Comparison of ENCODE assay signal across 29 mouse cellular contexts in the genomic region with DNA sequence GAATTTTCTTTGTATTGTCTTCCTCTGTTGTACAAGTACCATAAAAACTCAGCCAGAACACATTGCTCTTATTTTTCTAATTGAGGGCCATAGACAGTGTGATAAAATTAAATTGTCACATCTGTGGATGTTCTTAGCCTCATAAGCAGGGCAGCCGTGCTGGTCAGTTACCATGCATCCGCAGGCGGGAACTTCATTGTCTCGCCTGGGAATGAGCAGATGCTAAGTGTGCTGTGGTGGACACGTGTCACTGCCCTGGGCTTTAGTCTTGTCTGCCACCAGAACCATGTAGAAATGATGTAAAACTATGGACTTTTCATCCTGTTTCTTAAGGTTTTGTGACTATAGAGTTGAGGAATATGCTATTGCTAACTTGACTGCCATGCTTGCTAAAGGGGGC. TPM values are rescaled to one million over a fixed set of nuclear protein-coding genes. Genes with fewer than 3 reads are reported as not detected.
DNase-seq lines count a peak whose midpoint lies in the region; ATAC-seq and TF ChIP-seq lines count a peak whose summit lies in the region.
"Had no signal": no experiment of that assay in that cellular context is flagged by ENCODE, and none has a peak within 500 bp of the region (broad histone marks: within the 10 kb centered on the region; RNA-seq: fewer than 3 reads in every experiment).

No protein-coding gene starts in this region.

- no peaks in the 10 kb centered on the region for H3K27me3 ChIP-seq in hindbrain, embryonic 12.5 days
- no peaks in the 10 kb centered on the region for H3K27me3 ChIP-seq in hindbrain, embryonic 16.5 days (replicated peaks; ENCODE audit: control insufficient read depth, insufficient read depth, low read length)
- no peaks in the 10 kb centered on the region for H3K27me3 ChIP-seq in neural tube, embryonic 14.5 days (ENCODE audit: control insufficient read depth, insufficient read depth, low read length)
- H3K27me3 ChIP-seq: CH12.LX; embryonic facial prominence, embryonic 12.5 days; heart, embryonic 12.5 days; midbrain, embryonic 15.5 days had no signal

- H3K27ac ChIP-seq in hindbrain, embryonic 12.5 days: no peak overlapping the region
- H3K27ac ChIP-seq in hindbrain, embryonic 16.5 days (ENCODE audit: low read depth, low read length): no peak overlapping the region
- H3K27ac ChIP-seq in neural tube, embryonic 14.5 days (ENCODE audit: low read depth, low read length): no peak overlapping the region
- H3K27ac ChIP-seq: embryonic facial prominence, embryonic 12.5 days; heart, adult 2 months; layer of hippocampus, adult 2 months; liver, embryonic 14.5 days; macrophage; midbrain, embryonic 15.5 days had no signal

- no peak overlapping the region for H3K4me2 ChIP-seq in hindbrain, embryonic 12.5 days (replicated peaks)
- H3K4me2 ChIP-seq in hindbrain, embryonic 16.5 days (ENCODE audit: low read length): no peak overlapping the region
- no peak overlapping the region for H3K4me2 ChIP-seq in neural tube, embryonic 14.5 days (ENCODE audit: low read depth, low read length)
- H3K4me2 ChIP-seq: embryonic facial prominence, embryonic 12.5 days; heart, embryonic 12.5 days; midbrain, embryonic 15.5 days had no signal

- peaks cover 30% of the 10 kb centered on the region; the same call in 1 of the 2 replicates for H3K36me3 ChIP-seq in hindbrain, embryonic 12.5 days
- peaks cover 14% of the 10 kb centered on the region for H3K36me3 ChIP-seq in hindbrain, embryonic 16.5 days (ENCODE audit: control insufficient read depth, insufficient read depth, low read length)
- H3K36me3 ChIP-seq in neural tube, embryonic 14.5 days (ENCODE audit: control insufficient read depth, insufficient read depth, low read length): peaks cover 8% of the 10 kb centered on the region

- no peak for TF ChIP-seq CTCF in brain, embryonic 14.5 days (IDR thresholded peaks at IDR 0.05; ENCODE audit: borderline replicate concordance, extremely low read depth, insufficient read depth, insufficient read length)

- no peak overlapping the region for H3K9ac ChIP-seq in hindbrain, embryonic 12.5 days
- H3K9ac ChIP-seq in hindbrain, embryonic 16.5 days (ENCODE audit: low read depth, low read length): no peak overlapping the region
- H3K9ac ChIP-seq in neural tube, embryonic 14.5 days (replicated peaks; ENCODE audit: low read depth, low read length): no peak overlapping the region
- H3K9ac ChIP-seq: embryonic facial prominence, embryonic 12.5 days; forebrain, postnatal 0 days; heart, embryonic 12.5 days; liver, embryonic 14.5 days; midbrain, embryonic 15.5 days had no signal

- ATAC-seq in hindbrain, embryonic 12.5 days (ENCODE audit: low FRiP score): peak; percentile 73
- no peak for ATAC-seq in hindbrain, embryonic 16.5 days
- ATAC-seq in neural tube, embryonic 14.5 days (ENCODE audit: low read depth): peak; percentile 51; the same call in 1 of the 2 replicates
- ATAC-seq: activated CD4-positive, CD25-positive, alpha-beta regulatory T cell, adult 4 months; forebrain, postnatal 0 days; midbrain, embryonic 15.5 days had no signal

- peak; percentile 8 for DNase-seq in embryo, embryonic 10 days (ENCODE audit: low spot score)
- DNase-seq in embryo, embryonic 9.5 days (ENCODE audit: extremely low spot score): no peak
- DNase-seq in brain, embryonic 14.5 days (ENCODE audit: low read depth): peak; percentile 7
- DNase-seq in cerebellum, adult 11-12 months: no peak
- DNase-seq in heart, postnatal 10 days: no peak
- DNase-seq: adrenal gland, adult 8-10 months; cerebellum, adult 9-11 months; forebrain, postnatal 0 days; heart, adult 2 months; kidney, adult 18-20 months; kidney, postnatal 36 days; layer of hippocampus, postnatal 36 days; liver; lung, adult 2 months; lung, postnatal 10 days; right cerebral cortex, postnatal 4 days; thymus, adult 2 months; thymus, postnatal 36 days had no signal

- TF ChIP-seq POLR2A in brain, embryonic 14.5 days (IDR thresholded peaks at IDR 0.05; ENCODE audit: borderline replicate concordance, extremely low read depth, insufficient read depth, insufficient read length, poor library complexity, severe bottlenecking): no peak

- H3K4me1 ChIP-seq in hindbrain, embryonic 12.5 days: 0 out of 2 replicates have a peak, but pooled peaks cover 5% of the 10 kb centered on the region
- H3K4me1 ChIP-seq in hindbrain, embryonic 16.5 days (ENCODE audit: control insufficient read depth, insufficient read depth, low read depth, low read length): no peaks in the 10 kb centered on the region
- no peaks in the 10 kb centered on the region for H3K4me1 ChIP-seq in neural tube, embryonic 14.5 days (ENCODE audit: control insufficient read depth, insufficient read depth, low read length)
- H3K4me1 ChIP-seq: embryonic facial prominence, embryonic 12.5 days; heart, embryonic 12.5 days; midbrain, embryonic 15.5 days had no signal

- intact Hi-C loops in heart, postnatal 10 days (cut with DNase I): no loop called here

- H3K4me3 ChIP-seq in hindbrain, embryonic 12.5 days: no peak overlapping the region
- H3K4me3 ChIP-seq in hindbrain, embryonic 16.5 days (ENCODE audit: low read length): no peak overlapping the region
- H3K4me3 ChIP-seq in neural tube, embryonic 14.5 days (ENCODE audit: low read depth, low read length): no peak overlapping the region
- H3K4me3 ChIP-seq: embryonic facial prominence, embryonic 12.5 days; heart, adult 2 months; heart, embryonic 12.5 days; layer of hippocampus, adult 2 months; midbrain, embryonic 15.5 days had no signal

- WGBS in hindbrain, embryonic 12.5 days: 41% methylated on average over 5 of the region's 5 CpGs
- 42% methylated on average over 5 of the region's 5 CpGs for WGBS in hindbrain, embryonic 16.5 days
- 44% methylated on average over 5 of the region's 5 CpGs for WGBS in neural tube, embryonic 14.5 days

- no peaks in the 10 kb centered on the region for H3K9me3 ChIP-seq in hindbrain, embryonic 12.5 days (replicated peaks)
- H3K9me3 ChIP-seq in hindbrain, embryonic 16.5 days (ENCODE audit: control insufficient read depth, low read length): no peaks in the 10 kb centered on the region
- no peaks in the 10 kb centered on the region for H3K9me3 ChIP-seq in neural tube, embryonic 14.5 days (ENCODE audit: control insufficient read depth, low read length)
- H3K9me3 ChIP-seq: embryonic facial prominence, embryonic 12.5 days; heart, embryonic 12.5 days; midbrain, embryonic 15.5 days had no signal

RNA-seq across cellular contexts. Expression of gene Pnisr, which starts 40.2 kb away (rescaled TPM):
- polyA plus RNA-seq in hindbrain, embryonic 12.5 days (2016; fragmentation: Nextera tagmentation; extraction: Ambion mirVana): 202 and 236 TPM in 2 replicates
- 155 and 157 TPM in 2 replicates for polyA plus RNA-seq in hindbrain, embryonic 16.5 days (2015; fragmentation: Nextera tagmentation; extraction: Ambion mirVana)
- 234 and 276 TPM in 2 replicates for polyA plus RNA-seq in brain, embryonic 14.5 days (2012; rRNA removed)
- 194 and 225 TPM in 2 replicates for polyA plus RNA-seq in neural tube, embryonic 14.5 days (2014; fragmentation: Nextera tagmentation; extraction: Ambion mirVana)
- total RNA-seq in heart, postnatal 10 days (2021): 10 to 100 TPM; 49.0 to 52.2 TPM

RNA-seq across cellular contexts. Expression of gene Tstd3, which starts 40.2 kb away (rescaled TPM):
- 24.9 and 27.3 TPM in 2 replicates for polyA plus RNA-seq in hindbrain, embryonic 12.5 days (2016; fragmentation: Nextera tagmentation; extraction: Ambion mirVana)
- polyA plus RNA-seq in hindbrain, embryonic 16.5 days (2015; fragmentation: Nextera tagmentation; extraction: Ambion mirVana): 25.4 and 28.5 TPM in 2 replicates
- 9.4 and 13.4 TPM in 2 replicates for polyA plus RNA-seq in brain, embryonic 14.5 days (2012; rRNA removed)
- 22.4 and 25.3 TPM in 2 replicates for polyA plus RNA-seq in neural tube, embryonic 14.5 days (2014; fragmentation: Nextera tagmentation; extraction: Ambion mirVana)
- total RNA-seq in heart, postnatal 10 days (2021): 10 to 100 TPM; 12.1 to 13.8 TPM

RNA-seq across cellular contexts. Expression of gene Usp45, which starts 40.2 kb away (rescaled TPM):
- polyA plus RNA-seq in hindbrain, embryonic 12.5 days (2016; fragmentation: Nextera tagmentation; extraction: Ambion mirVana): 11.3 and 11.5 TPM in 2 replicates
- 5.2 and 5.4 TPM in 2 replicates for polyA plus RNA-seq in hindbrain, embryonic 16.5 days (2015; fragmentation: Nextera tagmentation; extraction: Ambion mirVana)
- polyA plus RNA-seq in brain, embryonic 14.5 days (2012; rRNA removed): 10.4 and 10.9 TPM in 2 replicates
- 7.3 and 9.6 TPM in 2 replicates for polyA plus RNA-seq in neural tube, embryonic 14.5 days (2014; fragmentation: Nextera tagmentation; extraction: Ambion mirVana)
- 10 to 100 TPM; 13.2 to 15.0 TPM for total RNA-seq in heart, postnatal 10 days (2021)

Comparison
In these comparisons a context has a peak if more than half of its experiments do, and no peak if none do; other contexts are left out.
1. DNase-seq: peak in embryo, embryonic 10 days (single experiment) and brain, embryonic 14.5 days (single experiment); none in embryo, embryonic 9.5 days (single experiment), cerebellum, adult 11-12 months (single experiment) and heart, postnatal 10 days (0 of 2).